Mouse (Mus musculus) myocyte (in vitro differentiated cells): ENCODE measurements around the gene Scarf2. TPM values are rescaled to one million over a fixed set of nuclear protein-coding genes. Genes with fewer than 3 reads are reported as not detected.

Source experiments
- H3K27me3 ChIP-seq: one replicate; pipeline ENCODE4 v1.6.1; 2011; ENCODE audit not compliant: control insufficient read depth, insufficient read depth, insufficient read length
- H3K36me3 ChIP-seq: one replicate; pipeline ENCODE4 v1.6.1; 2011; ENCODE audit not compliant: control insufficient read depth, insufficient read depth
- H3K4me2 ChIP-seq: one replicate; pipeline ENCODE4 v1.6.1; 2011; ENCODE audit warnings: low read depth, control low read depth
- H3K4me3 ChIP-seq: one replicate; pipeline ENCODE4 v1.5.1; 2011; ENCODE audit warnings: mild to moderate bottlenecking, control low read depth, moderate library complexity
- H3K79me2 ChIP-seq: one replicate; pipeline ENCODE4 v1.6.1; 2011; ENCODE audit not compliant: control insufficient read depth, insufficient read depth
- H3ac ChIP-seq: one replicate; pipeline ENCODE4 v1.6.1; 2011; ENCODE audit not compliant: control insufficient read depth, insufficient read length
- CEBPB ChIP-seq: IDR thresholded peaks from 2 replicates; pipeline ENCODE4 v1.6.1; 2011; ENCODE audit warnings: mild to moderate bottlenecking, moderate library complexity; ENCODE audit not compliant: poor library complexity, insufficient read depth, severe bottlenecking
- E2F4 ChIP-seq: IDR thresholded peaks from one replicate; pipeline ENCODE4 v1.6.1; 2011; ENCODE audit warnings: mild to moderate bottlenecking, control low read depth, moderate library complexity; ENCODE audit not compliant: insufficient read depth
- MAX ChIP-seq: IDR thresholded peaks from one replicate; pipeline ENCODE4 v1.6.1; 2011; ENCODE audit warnings: low read depth, mild to moderate bottlenecking, control low read depth
- MYOD1 ChIP-seq, 3 experiments: IDR thresholded peaks; one replicate each; pipeline ENCODE4 v1.6.1; 2011; ENCODE audit warnings: control low read depth in 2 of 3, low read depth in 2 of 3, mild to moderate bottlenecking in 2 of 3, moderate library complexity in 1 of 3; ENCODE audit not compliant: insufficient read length in 2 of 3, control insufficient read depth in 1 of 3
- MYOG ChIP-seq, 3 experiments: IDR thresholded peaks; one replicate each; pipeline ENCODE4 v1.6.1; 2011; ENCODE audit warnings: control low read depth in 2 of 3, low read depth in 2 of 3, mild to moderate bottlenecking in 2 of 3; ENCODE audit not compliant: insufficient read length in 2 of 3, control insufficient read depth in 1 of 3, insufficient read depth in 1 of 3
- POLR2A ChIP-seq: IDR thresholded peaks from one replicate; pipeline ENCODE4 v1.6.1; 2011; ENCODE audit warnings: low read depth, mild to moderate bottlenecking, control low read depth, moderate library complexity; ENCODE audit not compliant: insufficient read length
- POLR2AphosphoS2 ChIP-seq: IDR thresholded peaks from one replicate; pipeline ENCODE4 v1.6.1; 2011; ENCODE audit warnings: low read depth, control low read depth; ENCODE audit not compliant: insufficient read length
- REST ChIP-seq: IDR thresholded peaks from one replicate; pipeline ENCODE4 v1.6.1; 2011; ENCODE audit warnings: mild to moderate bottlenecking, control low read depth, moderate library complexity; ENCODE audit not compliant: insufficient read depth, insufficient read length
- SRF ChIP-seq: IDR thresholded peaks from one replicate; pipeline ENCODE4 v1.6.1; 2011; ENCODE audit warnings: low read depth; ENCODE audit not compliant: control insufficient read depth, insufficient read length
- TCF12 ChIP-seq: IDR thresholded peaks from one replicate; pipeline ENCODE4 v1.6.1; 2011; ENCODE audit warnings: mild to moderate bottlenecking, control low read depth; ENCODE audit not compliant: poor library complexity, insufficient read depth, severe bottlenecking
- TCF3 ChIP-seq: IDR thresholded peaks from one replicate; pipeline ENCODE4 v1.6.1; 2011; ENCODE audit warnings: low read depth, control low read depth; ENCODE audit not compliant: insufficient read length
- USF1 ChIP-seq: IDR thresholded peaks from one replicate; pipeline ENCODE4 v1.6.1; 2011; ENCODE audit warnings: low read depth, mild to moderate bottlenecking, control low read depth, moderate library complexity
- polyA plus RNA-seq: library from polyadenylated mRNA; unstranded; fragments of >200 nt; fragmentation: generic; extraction: Trizol; gene quantifications from one replicate; pipeline ENCODE4 v1.2.1, GENCODE M21; 2012; ENCODE audit warnings: missing spikeins

Scarf2 gene
- polyA plus RNA-seq, 1 experiment = 25.9 TPM

GRCm38 (mm10) chr16:17804982-17805381, 7.9 kb downstream of the Scarf2 start:
- peaks cover 12% of the 10 kb centered on the region for H3K79me2 ChIP-seq
- H3K27me3 ChIP-seq = no peaks in the 10 kb centered on the region
- no peak overlapping the region for H3ac ChIP-seq
- peaks cover 4% of the 10 kb centered on the region for H3K36me3 ChIP-seq
- no peak overlapping the region for H3K4me3 ChIP-seq
- TF ChIP-seq E2F4 (no peak), POLR2A (no peak), TCF12 (no peak), USF1 (no peak), POLR2AphosphoS2 (no peak), MYOG (IDR thresholded peaks at IDR 0.05; ENCODE audit: control insufficient read depth in 1 of 3, insufficient read depth in 1 of 3, insufficient read length in 2 of 3, low read depth in 2 of 3) (no peak), MYOD1 (IDR thresholded peaks at IDR 0.05; ENCODE audit: control insufficient read depth in 1 of 3, insufficient read length in 2 of 3, low read depth in 2 of 3) (no peak), MAX (no peak), CEBPB (no peak)
- no peak overlapping the region for H3K4me2 ChIP-seq

GRCm38 (mm10) chr16:17806581-17807191, 9.6 kb downstream of the Scarf2 start:
- TF ChIP-seq E2F4 (no peak), TCF12 (no peak), USF1 (no peak), POLR2A (no peak), TCF3 (no peak), CEBPB (no peak), POLR2AphosphoS2 (no peak), REST (no peak)
- no peaks in the 10 kb centered on the region for H3K27me3 ChIP-seq
- H3K4me2 ChIP-seq = no peak overlapping the region
- no peak overlapping the region for H3ac ChIP-seq
- H3K4me3 ChIP-seq = no peak overlapping the region
- H3K36me3 ChIP-seq = peaks cover 4% of the 10 kb centered on the region
- peaks cover under 1% of the 10 kb centered on the region for H3K79me2 ChIP-seq

GRCm38 (mm10) chr16:17807192-17808009, 10.3 kb downstream of the Scarf2 start:
- Histone ChIP-seq H3K27me3 (no peaks in the 10 kb centered on the region), H3K4me3 (no peak overlapping the region), H3K4me2 (no peak overlapping the region), H3K79me2 (no peaks in the 10 kb centered on the region), H3ac (no peak overlapping the region), H3K36me3 (peaks cover 4% of the 10 kb centered on the region)
- TF ChIP-seq TCF12 (no peak), SRF (no peak), USF1 (no peak), TCF3 (no peak), MYOD1 (IDR thresholded peaks at IDR 0.05; ENCODE audit: control insufficient read depth in 1 of 3, insufficient read length in 2 of 3, low read depth in 2 of 3) (no peak), REST (no peak), CEBPB (no peak), POLR2A (no peak), E2F4 (no peak), MYOG (IDR thresholded peaks at IDR 0.05; ENCODE audit: control insufficient read depth in 1 of 3, insufficient read depth in 1 of 3, insufficient read length in 2 of 3, low read depth in 2 of 3) (no peak), POLR2AphosphoS2 (no peak), MAX (no peak)

GRCm38 (mm10) chr16:17809125-17809524, 12.0 kb downstream of the Scarf2 start:
- Histone ChIP-seq H3K4me2 (peak overlapping the region; percentile 61), H3ac (no peak overlapping the region)
- TF ChIP-seq USF1 = no peak
- no peak for TF ChIP-seq E2F4
- TF ChIP-seq MAX = peak; percentile 72
- TF ChIP-seq MYOD1 (IDR thresholded peaks at IDR 0.05; ENCODE audit: control insufficient read depth in 1 of 3, insufficient read length in 2 of 3, low read depth in 2 of 3) = peak in 2 of 3 experiments; percentile 83 to 86
- peak; percentile 35 for TF ChIP-seq POLR2A
- peak; percentile 55 for TF ChIP-seq TCF12
- peak; percentile 63 for TF ChIP-seq TCF3
- no peak for TF ChIP-seq CEBPB
- peak; percentile 33 to 81 (median 68) for TF ChIP-seq MYOG (IDR thresholded peaks at IDR 0.05; ENCODE audit: control insufficient read depth in 1 of 3, insufficient read depth in 1 of 3, insufficient read length in 2 of 3, low read depth in 2 of 3)
- no peak for TF ChIP-seq REST
- peak; percentile 49 for TF ChIP-seq SRF
- no peak for TF ChIP-seq POLR2AphosphoS2

GRCm38 (mm10) chr16:17809711-17810110, 12.6 kb downstream of the Scarf2 start:
- Histone ChIP-seq H3K4me2 (peak overlapping the region; percentile 61), H3K79me2 (no peaks in the 10 kb centered on the region), H3ac (no peak overlapping the region), H3K36me3 (peaks cover 4% of the 10 kb centered on the region), H3K27me3 (no peaks in the 10 kb centered on the region), H3K4me3 (no peak overlapping the region)
- TF ChIP-seq MAX (no peak), CEBPB (no peak)

More at GRCm38 (mm10) chr16:17809125-17809524, 12.0 kb downstream of the Scarf2 start:
- Histone ChIP-seq H3K79me2 (no peaks in the 10 kb centered on the region), H3K36me3 (peaks cover 4% of the 10 kb centered on the region), H3K4me3 (no peak overlapping the region), H3K27me3 (no peaks in the 10 kb centered on the region)
